ENCODE assay signal across 23 mouse cellular contexts in the genomic region with DNA sequence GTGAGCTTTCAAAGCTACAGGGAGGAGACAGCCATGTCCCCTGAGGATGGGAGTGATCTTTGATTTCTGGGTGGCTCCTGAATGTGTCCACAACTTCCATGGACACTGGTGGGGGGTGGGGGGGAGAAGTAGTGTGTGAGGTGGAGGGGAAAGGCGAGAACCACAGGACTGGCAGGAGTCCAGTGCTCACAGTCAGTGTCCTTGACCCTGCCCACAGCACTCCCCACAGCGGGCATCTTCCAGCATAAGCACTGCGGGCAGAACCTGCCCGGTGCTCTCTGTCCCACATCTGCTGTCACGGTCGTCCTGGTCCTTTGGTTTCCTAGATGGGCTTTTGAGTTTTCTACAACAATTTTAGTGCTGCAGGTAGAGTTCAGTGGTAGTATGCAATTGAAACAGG. TPM values are rescaled to one million over a fixed set of nuclear protein-coding genes. Genes with fewer than 3 reads are reported as not detected.
A peak's percentile ranks its signal among the peaks of the same experiment; 100 is the strongest.
DNase-seq lines count a peak whose midpoint lies in the region; ATAC-seq lines count a peak whose summit lies in the region.
"Had no signal": no experiment of that assay in that cellular context is flagged by ENCODE, and none has a peak within 500 bp of the region (broad histone marks: within the 10 kb centered on the region; RNA-seq: fewer than 3 reads in every experiment).

No protein-coding gene starts in this region.

- no peak overlapping the region for H3K4me2 ChIP-seq in heart, embryonic 16.5 days (ENCODE audit: low read depth, low read length)
- no peak overlapping the region for H3K4me2 ChIP-seq in forebrain, embryonic 15.5 days (replicated peaks)
- H3K4me2 ChIP-seq: hindbrain, embryonic 14.5 days; limb, embryonic 13.5 days; liver, embryonic 12.5 days had no signal

- intact Hi-C loops in heart, postnatal 10 days (cut with DNase I) = no loop called here

- DNase-seq in adrenal gland, adult (ENCODE audit: inconsistent age in 2 of 2, low spot score in 1 of 2) = peak; percentile 77 to 83
- no peak for DNase-seq in adrenal gland, adult 8-10 months
- DNase-seq in heart, embryonic 10.5 days (ENCODE audit: low spot score) = no peak
- DNase-seq in heart, adult 8-10 months (ENCODE audit: low spot score) = no peak
- no peak for DNase-seq in heart, postnatal 10 days
- DNase-seq in adrenal gland, postnatal 36 days = peak; percentile 73 to 78
- DNase-seq: cerebellum, adult 11-12 months; forebrain, postnatal 0 days; kidney, adult 18-20 months; kidney, postnatal 4 days; lung, adult 18-20 months; lung, postnatal 10 days; right cerebral cortex, postnatal 4 days; thymus, postnatal 14 days had no signal

- H3K27me3 ChIP-seq in heart, embryonic 10.5 days (ENCODE audit: insufficient read depth, poor library complexity, severe bottlenecking) = no peaks in the 10 kb centered on the region
- H3K27me3 ChIP-seq in heart, embryonic 16.5 days (ENCODE audit: control insufficient read depth, insufficient read depth, low read length) = no peaks in the 10 kb centered on the region
- H3K27me3 ChIP-seq in forebrain, embryonic 15.5 days = no peaks in the 10 kb centered on the region
- H3K27me3 ChIP-seq: limb, embryonic 13.5 days; liver, embryonic 12.5 days had no signal

- 88% methylated on average over 6 of the region's 6 CpGs for WGBS in heart, embryonic 10.5 days
- WGBS in heart, embryonic 16.5 days = 63% methylated on average over 6 of the region's 6 CpGs
- 84% methylated on average over 6 of the region's 6 CpGs for WGBS in forebrain, embryonic 15.5 days

- H3K4me1 ChIP-seq in heart, embryonic 10.5 days = peaks cover 82% of the 10 kb centered on the region
- peaks cover 81% of the 10 kb centered on the region for H3K4me1 ChIP-seq in heart, embryonic 16.5 days (ENCODE audit: control insufficient read depth, insufficient read depth, low read length)
- peaks cover 22% of the 10 kb centered on the region for H3K4me1 ChIP-seq in forebrain, embryonic 15.5 days

- no peak for ATAC-seq in heart, embryonic 16.5 days (replicated peaks; ENCODE audit: extremely low read depth, insufficient read depth, low FRiP score)
- no peak for ATAC-seq in forebrain, embryonic 15.5 days (replicated peaks)
- ATAC-seq: CD4-positive, CD25-positive, alpha-beta regulatory T cell, adult 4 months; forebrain, postnatal 0 days; inflammation-experienced regulatory T-cells, adult 6 months; liver, embryonic 12.5 days had no signal

- H3K36me3 ChIP-seq in heart, embryonic 10.5 days = peaks cover 7% of the 10 kb centered on the region
- H3K36me3 ChIP-seq in heart, embryonic 16.5 days (ENCODE audit: control insufficient read depth, insufficient read depth) = no peaks in the 10 kb centered on the region
- no peaks in the 10 kb centered on the region for H3K36me3 ChIP-seq in forebrain, embryonic 15.5 days
- H3K36me3 ChIP-seq: limb, embryonic 13.5 days; liver, embryonic 12.5 days; midbrain, embryonic 10.5 days had no signal

- 0 out of 2 replicates have a peak overlapping the region, but pooled peaks have one; percentile 6 for H3K4me3 ChIP-seq in heart, embryonic 10.5 days
- H3K4me3 ChIP-seq in heart, embryonic 16.5 days (ENCODE audit: low read length) = no peak overlapping the region
- H3K4me3 ChIP-seq in forebrain, embryonic 15.5 days = no peak overlapping the region
- H3K4me3 ChIP-seq: embryonic facial prominence, embryonic 10.5 days; limb, embryonic 13.5 days; liver, embryonic 12.5 days; midbrain, embryonic 10.5 days had no signal

- peak overlapping the region; percentile 81; the same call in 1 of the 2 replicates for H3K27ac ChIP-seq in heart, embryonic 10.5 days
- peak overlapping the region; percentile 92 for H3K27ac ChIP-seq in heart, embryonic 16.5 days (ENCODE audit: low read length)
- no peak overlapping the region for H3K27ac ChIP-seq in forebrain, embryonic 15.5 days (replicated peaks)
- H3K27ac ChIP-seq: embryonic facial prominence, embryonic 10.5 days; hindbrain, embryonic 14.5 days; limb, embryonic 13.5 days; liver, embryonic 12.5 days; midbrain, embryonic 10.5 days had no signal

- no peak overlapping the region for H3K9ac ChIP-seq in heart, embryonic 16.5 days (ENCODE audit: low read length)
- H3K9ac ChIP-seq in forebrain, embryonic 15.5 days (replicated peaks) = no peak overlapping the region
- H3K9ac ChIP-seq: forebrain, postnatal 0 days; hindbrain, embryonic 14.5 days; limb, embryonic 13.5 days; liver, embryonic 12.5 days had no signal

- no peaks in the 10 kb centered on the region for H3K9me3 ChIP-seq in heart, embryonic 10.5 days
- H3K9me3 ChIP-seq in heart, embryonic 16.5 days (replicated peaks; ENCODE audit: control insufficient read depth, low read length) = no peaks in the 10 kb centered on the region
- H3K9me3 ChIP-seq in forebrain, embryonic 15.5 days = no peaks in the 10 kb centered on the region
- H3K9me3 ChIP-seq: embryonic facial prominence, embryonic 10.5 days; limb, embryonic 13.5 days; liver, embryonic 12.5 days; midbrain, embryonic 10.5 days had no signal

RNA-seq across cellular contexts. Expression of gene Lrrc75a, which starts 10.5 kb away (rescaled TPM):
- total RNA-seq in adrenal gland, adult 8-10 months (2022) = 10 to 100 TPM; 30.3 to 54.2 (median 37.9) TPM
- 14.9 and 17.2 TPM in 2 replicates for polyA plus RNA-seq in heart, embryonic 10.5 days (2016; fragmentation: Nextera tagmentation; extraction: Ambion mirVana)
- 1 to 10 TPM; 3.1 to 4.5 (median 3.7) TPM for total RNA-seq in heart, adult 8-10 months (2022)
- polyA plus RNA-seq in heart, embryonic 16.5 days (2015; fragmentation: Nextera tagmentation; extraction: Ambion mirVana) = 11.4 and 15.2 TPM in 2 replicates
- 10 to 100 TPM; 12.0 to 12.3 TPM for total RNA-seq in heart, postnatal 10 days (2021)
- 10 to 100 TPM; 28.0 to 31.8 TPM for total RNA-seq in adrenal gland, postnatal 36 days (2021)
- polyA plus RNA-seq in forebrain, embryonic 15.5 days (2015; fragmentation: Nextera tagmentation; extraction: Ambion mirVana) = 11.1 and 11.3 TPM in 2 replicates

RNA-seq across cellular contexts. Expression of gene Mmgt2, which starts 10.7 kb away (rescaled TPM):
- 10 to 100 TPM; 39.9 to 60.5 (median 52.3) TPM for total RNA-seq in adrenal gland, adult 8-10 months (2022)
- 40.5 and 49.6 TPM in 2 replicates for polyA plus RNA-seq in heart, embryonic 10.5 days (2016; fragmentation: Nextera tagmentation; extraction: Ambion mirVana)
- total RNA-seq in heart, adult 8-10 months (2022) = 1 to 10 TPM; 5.1 to 5.9 (median 5.7) TPM
- 48.8 and 49.0 TPM in 2 replicates for polyA plus RNA-seq in heart, embryonic 16.5 days (2015; fragmentation: Nextera tagmentation; extraction: Ambion mirVana)
- total RNA-seq in heart, postnatal 10 days (2021) = 10 to 100 TPM; 10.8 to 15.8 TPM
- 10 to 100 TPM; 38.0 to 42.6 TPM for total RNA-seq in adrenal gland, postnatal 36 days (2021)
- 26.2 and 30.7 TPM in 2 replicates for polyA plus RNA-seq in forebrain, embryonic 15.5 days (2015; fragmentation: Nextera tagmentation; extraction: Ambion mirVana)

Comparison
In these comparisons a context has a peak if more than half of its experiments do, and no peak if none do; other contexts are left out.
1. DNase-seq: peak in adrenal gland, adult (2 of 2) and adrenal gland, postnatal 36 days (2 of 2); none in adrenal gland, adult 8-10 months (single experiment), heart, embryonic 10.5 days (single experiment), heart, adult 8-10 months (single experiment) and heart, postnatal 10 days (0 of 2).